Mouse (Mus musculus) gastrocnemius, postnatal 10 days (tissue): Measurements from ENCODE around the gene Adtrp. TPM values are rescaled to one million over a fixed set of nuclear protein-coding genes. Genes with fewer than 3 reads are reported as not detected.
A peak's percentile ranks its signal among the peaks of the same experiment; 100 is the strongest.

ENCODE experiments used
- DNase-seq: peaks from one replicate; pipeline ENCODE4 v3.0.0; 2021; ENCODE audit warnings: mixed read lengths
- long read RNA-seq, 2 experiments: library from polyadenylated mRNA; stranded (forward); transcript quantifications; one replicate each; pipeline ENCODE4 v2.0.0; 2021
- total RNA-seq, 2 experiments: library from RNA; stranded (reverse); gene quantifications; 2 replicates each; pipeline ENCODE4 v1.2.3; 2021

Gene Adtrp
- total RNA-seq: not detected
- long read RNA-seq, experiment 1: 0 reads
- long read RNA-seq, experiment 2: 0 reads

DNA sequence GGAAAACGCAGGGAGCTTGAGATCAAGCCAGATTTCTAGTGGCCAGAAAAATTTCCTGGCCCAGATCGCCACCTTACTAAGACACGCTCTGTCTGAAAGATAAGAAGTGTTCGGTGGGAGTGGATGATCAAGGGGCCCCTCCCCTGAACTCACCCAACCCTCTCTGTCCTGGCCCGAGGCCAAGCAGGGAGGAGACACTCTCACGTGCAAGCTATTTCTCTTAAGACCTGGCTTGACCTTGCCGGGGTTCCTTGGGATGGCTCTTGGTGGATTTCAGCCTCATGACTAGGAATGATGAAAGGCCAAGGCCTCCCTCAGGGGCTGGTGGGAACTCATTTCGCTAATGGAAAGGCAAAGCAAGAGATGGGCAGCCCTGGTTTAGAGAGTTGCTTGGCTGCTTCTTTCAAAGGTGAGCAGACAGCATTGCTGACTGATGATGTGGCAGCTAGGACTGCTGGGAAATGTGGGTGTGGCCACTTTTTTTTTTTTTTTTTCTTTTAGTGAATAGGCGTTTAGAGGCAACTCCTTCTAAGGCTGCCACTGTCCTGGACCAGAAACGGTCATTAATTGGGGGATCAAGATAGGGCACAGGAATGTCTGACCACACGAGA is at the start of gene Adtrp:
Gene Adtrp (minus strand): TSS at position 169 of the 611 bp plus-strand sequence.
- DNase-seq: peak; percentile 11

DNA sequence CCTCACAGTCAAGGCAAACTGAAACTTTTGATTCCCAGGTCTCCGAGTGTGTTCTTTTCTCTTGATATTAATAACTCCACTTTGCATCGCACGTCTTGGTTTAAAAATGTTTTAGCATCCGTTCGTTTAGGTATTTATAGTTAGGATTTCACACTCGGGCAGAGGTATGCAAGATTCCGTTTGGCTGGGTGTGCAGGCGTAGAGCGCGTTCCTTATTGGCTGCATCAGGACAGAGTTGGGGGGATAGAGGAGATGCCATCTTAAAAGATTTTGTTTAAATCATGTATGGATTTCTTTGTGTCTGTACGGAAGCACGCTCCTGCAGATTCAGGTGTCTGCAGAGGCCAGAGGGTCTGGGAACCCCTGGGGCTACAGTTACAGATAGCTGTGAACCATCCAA is 44.5 kb upstream of the Adtrp start:
- DNase-seq: no peak

DNA sequence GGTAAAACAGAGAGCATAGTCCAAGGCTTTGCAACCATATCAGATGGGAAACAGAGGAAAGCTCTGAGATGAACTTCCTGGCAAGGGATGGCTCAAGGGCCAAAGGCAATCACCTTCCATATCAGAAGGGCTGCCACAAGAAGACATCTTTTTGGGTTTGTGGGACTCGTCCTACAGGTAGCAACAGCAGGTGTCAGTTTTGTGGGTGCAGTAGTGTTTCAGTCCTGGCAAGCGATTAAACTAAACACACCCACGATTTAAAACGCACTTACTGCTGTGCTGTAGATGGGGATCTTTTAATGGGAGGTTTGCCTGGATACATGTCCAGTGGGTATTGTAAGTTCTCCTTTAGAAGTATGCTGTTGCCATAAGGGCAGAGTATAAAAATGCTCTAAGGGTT is 43.1 kb upstream of the Adtrp start:
- DNase-seq: no peak

DNA sequence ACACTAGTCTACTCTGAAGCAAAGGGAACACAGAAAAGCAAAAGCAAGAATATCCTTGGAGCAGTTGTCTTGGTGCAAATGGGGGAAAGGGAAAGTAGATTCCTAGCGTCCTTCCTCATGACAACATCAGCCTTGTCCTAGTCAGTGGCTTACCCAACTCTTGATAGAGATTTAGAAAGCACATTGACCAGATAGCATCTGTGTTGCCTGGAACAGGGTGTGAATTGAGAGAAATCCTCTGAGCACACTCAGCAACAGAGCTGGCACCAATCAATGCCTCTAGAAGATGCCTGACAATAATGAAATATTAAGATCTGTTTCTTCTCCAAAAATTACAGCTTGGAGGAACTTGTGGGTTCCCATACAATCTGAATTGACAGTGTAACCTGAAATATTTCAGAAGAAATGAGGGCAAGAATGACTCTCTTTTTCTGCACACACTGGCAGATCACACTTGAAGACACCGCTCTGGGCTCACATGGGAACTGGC is 42.7 kb upstream of the Adtrp start:
- no peak for DNase-seq

DNA sequence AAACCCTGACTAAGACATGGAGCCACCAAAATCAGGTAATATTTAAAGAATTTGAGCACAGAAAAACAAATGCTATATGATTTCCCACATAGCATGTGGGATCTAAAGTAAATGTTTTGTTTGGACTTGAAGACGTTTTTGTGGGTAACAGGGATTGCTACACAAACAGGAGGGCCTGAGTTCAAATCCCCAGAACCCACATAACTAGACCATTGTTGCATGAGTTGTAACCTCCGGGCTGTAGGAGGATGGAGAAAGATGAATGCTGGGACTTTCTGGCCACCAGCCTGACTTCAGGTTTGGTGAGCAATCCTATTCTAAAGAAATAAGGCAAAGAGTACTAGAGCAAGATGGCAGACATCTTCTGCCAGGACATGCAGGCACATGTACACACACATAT is 41.2 kb upstream of the Adtrp start:
- DNase-seq: no peak

DNA sequence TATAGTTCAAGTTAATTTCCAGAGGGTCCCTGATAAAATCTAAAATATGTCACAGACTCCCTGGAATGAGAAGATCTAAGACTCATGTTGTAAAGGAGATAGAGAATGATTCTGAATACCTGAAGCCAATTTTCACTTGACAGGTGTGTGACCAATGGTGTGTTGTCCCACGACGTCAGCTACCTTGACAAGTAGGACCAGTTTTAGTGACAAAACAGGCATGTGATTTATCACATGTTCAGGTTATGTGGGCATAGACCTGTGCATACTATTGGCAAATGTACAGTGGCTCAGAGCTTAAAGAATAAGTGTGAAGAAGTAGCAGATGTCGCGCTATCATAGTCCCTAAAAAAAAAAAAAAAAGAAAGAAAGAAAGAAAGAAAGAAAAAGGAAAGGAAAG is 38.6 kb upstream of the Adtrp start:
- DNase-seq: no peak

DNA sequence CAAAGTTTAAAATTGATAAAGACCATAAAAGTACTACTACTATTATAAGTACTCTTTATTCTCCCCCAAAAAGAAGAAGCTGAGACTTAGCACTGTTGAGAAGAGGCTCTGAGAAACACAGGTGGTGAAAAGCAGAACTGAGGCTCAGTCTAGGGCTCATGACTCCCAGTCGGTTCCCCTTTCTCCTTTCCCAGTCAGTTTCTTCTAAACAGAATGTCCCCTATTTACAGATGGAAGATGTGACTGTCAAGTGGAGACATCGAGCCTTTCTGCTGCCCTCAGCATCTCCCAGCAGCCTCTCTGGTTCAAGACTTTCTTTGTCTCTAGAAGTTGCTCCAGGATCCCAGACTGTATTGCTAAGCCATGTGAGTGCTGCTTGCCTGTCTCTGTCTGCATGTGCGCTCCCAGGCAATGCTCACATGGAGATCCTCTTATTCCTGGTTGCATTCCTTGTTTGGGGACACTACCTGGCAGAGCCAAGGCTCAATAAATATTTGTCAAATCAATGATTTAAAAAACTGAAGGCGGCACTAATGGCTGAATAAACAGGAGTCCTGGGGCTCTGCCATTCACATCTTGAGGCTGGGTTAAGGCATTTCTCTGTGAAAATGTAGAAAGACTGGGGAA is 36.3 kb upstream of the Adtrp start:
- no peak for DNase-seq

DNA sequence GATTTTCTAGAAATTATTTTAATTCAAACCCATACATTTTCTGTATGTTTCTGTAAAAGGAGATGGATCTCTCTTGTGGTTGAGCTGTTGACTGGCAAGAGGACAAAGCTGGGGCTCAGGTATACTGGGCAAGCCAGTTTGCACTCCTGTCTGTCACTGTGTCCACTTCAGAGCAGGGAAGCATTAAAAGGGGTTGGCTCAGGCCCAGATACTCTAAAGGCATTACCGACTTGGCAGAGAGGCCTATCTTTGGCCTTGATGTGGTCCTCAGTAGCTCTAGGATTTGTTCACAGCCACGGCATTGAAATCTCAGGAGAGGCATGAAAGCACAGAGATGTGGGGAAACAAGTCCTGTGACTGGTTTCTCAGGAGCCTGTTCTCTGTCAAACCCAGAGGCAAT is 33.7 kb upstream of the Adtrp start:
- no peak for DNase-seq

DNA sequence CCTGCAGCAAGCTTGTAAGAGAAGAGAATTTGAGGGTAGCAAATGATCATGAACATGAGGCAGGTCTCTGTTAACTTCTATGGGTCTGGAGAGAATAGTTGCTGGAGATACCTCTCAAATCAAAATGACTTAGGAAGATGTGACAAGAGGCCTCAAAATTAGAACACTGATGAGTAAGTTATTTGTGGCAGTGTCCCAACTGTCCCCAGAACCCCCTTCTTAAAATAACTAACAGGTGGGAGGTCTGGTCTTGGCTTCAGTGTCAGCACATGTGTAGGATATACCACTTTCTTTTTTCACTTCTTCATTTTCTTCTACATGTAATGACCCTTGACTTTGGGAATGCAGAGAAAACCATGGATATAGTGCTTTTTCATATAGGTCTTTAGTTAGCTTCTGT is 33.0 kb upstream of the Adtrp start:
- no peak for DNase-seq

DNA sequence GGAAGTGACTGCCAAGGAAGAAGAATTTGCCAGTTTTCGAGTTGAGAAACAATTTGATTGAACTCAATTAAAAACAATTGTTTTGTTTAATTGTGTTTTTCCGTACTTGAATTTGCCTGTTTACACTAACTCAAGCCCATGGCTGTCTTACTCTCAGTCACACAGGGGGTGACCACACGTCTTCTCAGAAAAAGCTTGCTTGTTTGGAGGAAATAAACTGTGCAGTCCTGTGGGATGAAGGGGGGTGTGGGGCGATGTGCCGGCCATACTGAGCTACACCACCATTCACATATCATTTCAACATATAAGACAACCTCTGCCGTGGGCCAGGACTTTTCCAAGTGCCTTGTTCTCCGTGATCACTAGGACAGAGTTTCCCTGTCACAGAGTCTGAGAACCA is 25.2 kb upstream of the Adtrp start:
- no peak for DNase-seq

DNA sequence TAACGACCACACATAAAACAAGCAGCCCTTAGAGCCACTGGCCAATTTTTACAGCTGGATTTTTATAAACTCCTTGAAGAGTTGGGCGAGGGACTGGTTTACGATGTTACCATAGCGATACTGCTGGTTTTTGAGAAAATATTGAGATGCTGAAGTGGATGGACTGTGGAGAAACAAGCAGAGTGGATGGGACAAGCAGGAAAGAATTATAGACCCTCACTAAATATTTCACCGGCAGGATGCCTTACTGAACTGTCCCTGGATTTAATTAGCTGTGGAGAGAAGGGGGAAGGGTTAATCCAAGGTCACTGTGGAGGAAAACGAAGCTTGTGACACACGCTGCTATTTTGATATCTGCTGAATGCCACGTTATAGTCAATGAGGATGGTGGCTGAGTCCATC is 24.7 kb upstream of the Adtrp start:
- DNase-seq: no peak

DNA sequence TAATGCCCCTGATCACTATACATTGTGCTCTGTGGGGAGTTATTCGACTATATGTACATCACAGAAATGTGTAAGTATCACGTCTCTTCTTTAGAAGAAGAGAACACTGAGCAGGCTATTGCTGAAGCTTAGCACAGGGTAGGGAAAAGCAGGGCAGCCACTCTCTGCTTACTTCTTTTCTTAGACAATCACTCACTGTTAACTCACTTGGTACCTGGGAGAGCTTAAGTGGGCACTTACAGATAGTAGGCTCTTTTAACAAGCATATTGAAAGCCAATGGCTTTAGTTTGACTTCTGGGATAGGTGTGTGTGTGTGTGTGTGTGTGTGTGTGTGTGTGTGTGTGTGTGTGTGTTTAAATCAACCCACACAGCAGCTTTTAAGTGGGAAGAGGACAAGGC is 20.0 kb upstream of the Adtrp start:
- DNase-seq: no peak

DNA sequence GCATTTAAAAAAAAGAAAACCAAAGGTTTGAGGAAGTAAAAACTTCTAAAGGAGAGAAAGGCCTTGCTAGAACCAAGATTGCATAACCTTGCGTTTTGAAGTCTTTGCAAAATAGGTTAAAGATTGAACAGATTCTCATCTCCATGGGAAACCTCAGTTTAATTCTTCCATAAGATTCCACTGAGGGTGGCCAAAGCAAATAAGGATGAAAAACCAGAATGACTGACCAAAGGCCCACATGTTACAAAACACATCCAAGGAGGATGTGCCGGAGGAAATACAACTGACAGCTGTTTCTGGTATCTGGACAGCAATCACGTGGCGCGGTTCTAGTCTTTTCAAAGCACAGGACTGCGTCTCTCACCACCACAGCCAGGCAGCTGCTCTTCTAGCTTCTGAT is 18.1 kb upstream of the Adtrp start:
- DNase-seq: no peak

DNA sequence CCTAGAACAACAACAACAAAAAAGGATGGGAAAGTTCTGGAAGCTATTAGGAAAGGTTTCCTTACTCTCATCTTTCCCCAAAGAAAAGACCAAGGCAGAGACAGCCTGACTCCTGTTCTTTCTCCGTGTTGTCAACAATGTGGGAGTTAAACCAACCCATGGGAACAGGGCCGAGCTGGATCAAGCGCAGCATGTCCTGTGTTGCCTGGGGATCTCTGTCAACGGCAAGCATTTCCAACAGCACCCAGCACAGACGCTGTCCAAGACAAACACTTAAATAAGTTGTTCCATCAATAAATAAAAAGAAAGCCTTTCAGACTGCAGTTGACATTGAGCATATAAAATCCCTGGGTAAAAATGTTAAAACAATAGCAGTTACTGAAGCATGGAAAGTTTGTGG is 17.6 kb upstream of the Adtrp start:
- DNase-seq: no peak

DNA sequence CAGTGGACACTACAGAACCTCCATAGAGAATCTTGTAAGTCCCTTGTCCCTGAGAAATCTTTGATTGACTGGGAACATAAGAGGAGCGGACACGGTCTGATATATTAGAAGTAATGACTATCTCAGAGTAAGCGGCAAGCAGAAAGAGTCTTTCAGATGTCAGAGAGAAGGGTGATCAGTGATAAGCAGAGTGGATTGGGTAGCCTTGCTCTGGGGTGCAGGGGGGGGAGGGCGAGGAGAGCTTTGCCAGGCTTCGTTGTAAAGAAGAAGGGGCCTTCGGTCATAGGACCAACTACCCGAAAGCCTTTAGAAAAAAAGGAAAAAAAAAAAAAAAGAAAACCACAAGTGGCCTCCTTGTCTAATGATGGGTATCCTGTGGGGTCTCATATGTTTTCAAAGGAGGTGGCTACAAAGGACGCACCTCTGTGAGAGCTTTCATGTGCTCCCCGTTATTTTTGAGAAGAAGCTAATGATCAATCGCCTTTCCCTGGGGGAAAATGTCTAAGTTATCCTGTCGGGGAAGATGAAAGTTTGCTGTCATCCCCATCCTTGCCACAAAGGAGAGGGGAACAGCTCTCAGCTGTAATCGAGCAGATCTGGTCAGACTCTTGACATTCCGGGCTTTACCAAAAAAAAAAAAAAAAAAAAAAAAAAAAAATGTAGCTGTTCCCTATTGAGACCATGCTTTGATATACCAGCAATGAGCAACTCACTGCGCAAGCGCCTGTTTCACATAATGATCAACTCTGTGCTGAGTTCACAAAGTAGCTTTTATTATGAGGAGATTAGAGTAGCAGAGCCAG is 13.3 kb upstream of the Adtrp start:
- DNase-seq: no peak

DNA sequence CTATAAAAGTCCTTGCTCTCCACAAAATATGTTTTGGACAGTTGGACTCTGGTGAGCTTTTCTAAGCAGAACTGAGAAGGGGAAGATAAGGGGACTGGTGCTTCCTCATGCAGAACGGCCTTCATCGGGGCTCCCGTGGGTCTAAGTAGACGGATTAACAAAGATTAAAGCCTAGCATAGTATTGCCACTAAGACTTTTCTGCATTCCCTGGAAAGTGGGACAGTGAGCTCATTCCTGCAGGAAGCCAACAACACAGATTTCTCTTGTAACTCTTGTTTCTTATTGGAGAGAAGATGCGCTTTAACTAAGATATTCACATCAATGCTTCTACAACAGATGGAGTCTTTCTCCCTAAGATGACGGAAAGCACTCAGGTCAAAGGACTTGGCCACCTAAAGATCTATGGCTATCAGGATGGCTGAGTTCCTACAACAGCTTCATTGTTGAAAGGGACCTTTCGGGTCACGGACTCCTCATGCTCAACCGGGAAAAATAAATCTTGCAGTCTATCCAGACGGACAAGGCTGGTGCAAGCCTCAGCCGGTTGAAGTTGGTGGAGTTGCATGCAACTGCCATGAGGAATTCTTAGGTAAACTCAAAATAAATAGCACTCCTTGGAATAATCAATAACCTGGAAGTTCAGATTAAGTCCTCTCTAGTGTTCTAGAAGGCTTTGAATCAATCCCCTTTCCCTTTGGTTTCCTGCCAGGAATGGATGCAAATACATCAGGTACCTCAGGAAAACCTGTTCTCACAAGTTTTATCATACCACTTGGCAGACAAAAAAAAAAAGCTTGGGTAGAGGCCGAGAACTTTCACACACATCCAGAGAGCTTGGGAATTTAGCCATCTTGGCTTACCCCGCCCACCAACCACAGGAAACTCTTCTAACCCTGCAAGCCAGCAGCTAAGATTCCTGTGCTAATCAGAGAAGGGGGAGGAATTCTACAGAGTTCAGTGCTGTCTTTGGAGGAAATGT is 8.0 kb upstream of the Adtrp start:
- no peak for DNase-seq

DNA sequence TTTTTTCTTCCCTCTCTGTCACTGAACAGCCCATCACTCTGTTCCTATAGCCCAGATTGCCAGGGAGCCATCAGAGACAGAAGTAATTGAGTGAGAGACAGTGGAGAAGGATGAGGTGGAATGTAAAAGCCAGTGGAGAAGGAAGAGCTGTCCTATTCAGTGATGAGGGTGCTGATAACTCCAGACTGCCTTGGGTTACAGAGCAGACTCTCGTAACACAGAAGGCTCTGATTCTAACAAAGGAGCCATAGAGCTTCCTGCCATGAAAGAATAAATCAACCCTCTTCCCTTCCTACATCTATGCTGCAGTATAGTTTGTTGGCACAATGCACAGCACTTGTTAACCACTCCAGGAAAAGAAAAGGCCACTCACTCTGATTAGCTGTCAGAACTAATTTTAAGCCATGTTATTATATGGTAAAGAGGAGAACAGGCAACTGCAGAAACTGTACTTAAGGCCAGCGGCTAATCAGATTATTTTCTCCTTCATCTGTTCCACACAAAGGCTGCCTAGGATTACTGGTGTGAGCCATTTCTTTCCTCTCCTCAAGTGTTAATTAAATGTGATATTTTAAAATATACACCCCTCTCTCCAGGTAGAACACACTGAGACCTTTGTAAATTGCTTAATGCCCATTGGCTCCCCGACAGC is 3.4 kb upstream of the Adtrp start:
- DNase-seq: no peak

DNA sequence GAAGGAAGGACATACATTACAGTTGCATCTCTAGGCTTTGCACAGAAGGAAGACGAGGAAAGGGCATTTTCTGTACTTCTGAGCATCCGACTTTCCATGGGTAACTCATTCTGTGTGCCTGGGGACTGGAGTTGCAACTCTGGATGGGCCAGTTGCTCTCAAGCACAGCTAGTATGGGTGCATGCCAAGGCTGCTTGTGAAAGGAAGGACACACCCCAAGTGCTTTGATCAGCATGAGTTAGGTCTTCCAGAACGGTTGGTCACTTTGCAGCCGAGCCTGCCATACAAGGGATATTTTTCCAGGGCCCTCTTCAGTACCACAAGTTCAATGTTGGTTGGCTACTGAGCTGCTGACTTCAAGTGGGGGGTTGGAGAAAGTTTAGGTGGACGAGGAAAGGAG is 968 bp downstream of the Adtrp start:
- DNase-seq: no peak

DNA sequence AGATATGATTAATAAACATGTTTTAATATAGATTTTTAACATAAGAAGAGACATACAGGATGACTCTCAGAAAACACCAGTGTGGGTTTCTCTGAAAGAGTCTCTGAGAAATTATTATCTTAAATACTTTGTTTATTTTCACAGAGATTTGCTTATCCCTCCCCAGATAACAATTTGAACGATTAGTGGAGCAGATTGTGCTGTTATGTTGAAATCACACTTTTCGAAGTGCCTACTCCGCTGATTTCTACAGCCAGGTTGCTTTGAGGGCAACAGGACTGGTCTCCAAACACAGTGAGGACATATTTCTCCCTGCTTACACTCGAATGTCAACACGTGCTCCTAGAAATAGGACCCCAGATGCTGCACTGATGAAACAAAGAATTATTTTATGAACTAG is 2.5 kb downstream of the Adtrp start:
- no peak for DNase-seq

DNA sequence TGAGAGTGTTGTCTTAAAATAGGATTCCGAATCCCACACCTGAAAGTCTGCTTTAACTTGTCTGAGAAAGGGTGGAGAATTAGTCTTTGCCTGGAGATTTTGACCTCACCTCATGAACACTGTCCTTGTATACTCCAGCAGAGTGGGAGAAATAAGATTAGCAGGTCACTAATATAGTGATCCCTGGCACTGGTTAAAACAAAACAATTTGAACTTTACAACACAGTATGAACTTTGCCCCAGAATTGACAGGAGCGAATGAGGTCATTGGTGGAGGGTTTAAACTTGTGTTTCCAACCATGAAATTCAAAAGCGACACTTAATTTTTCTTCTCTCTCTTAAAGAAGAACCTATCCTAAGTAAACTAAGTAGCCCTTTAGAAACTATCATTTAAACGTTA is 3.4 kb downstream of the Adtrp start:
- no peak for DNase-seq

DNA sequence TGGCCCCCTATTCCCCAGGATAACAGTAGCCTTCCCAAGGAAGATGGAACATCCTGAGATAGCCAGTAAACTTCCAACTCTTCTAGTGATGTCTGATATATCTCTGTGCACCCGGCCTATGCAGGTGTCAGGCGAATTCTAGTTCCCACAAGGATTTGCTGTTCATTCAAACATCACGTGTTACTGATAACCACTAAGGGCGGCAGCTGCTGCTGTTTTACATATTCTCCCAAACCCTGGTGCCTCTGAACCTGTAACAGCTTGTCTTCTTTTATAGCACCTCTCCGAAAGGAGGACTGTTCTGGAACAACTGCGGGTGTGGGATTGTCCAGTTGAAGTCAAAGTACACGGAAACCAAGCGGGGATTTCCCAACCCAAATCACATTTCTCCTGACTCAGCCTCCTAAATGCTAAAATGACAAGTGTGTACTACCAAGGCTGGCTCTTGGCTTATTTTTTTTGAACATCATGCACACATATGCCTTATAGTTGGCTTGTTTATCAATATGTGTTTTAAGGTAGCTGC is 13.8 kb downstream of the Adtrp start:
- no peak for DNase-seq
